Mouse (Mus musculus) heart, postnatal 0 days (tissue): ENCODE data around the gene Ubxn10. TPM values are rescaled to one million over a fixed set of nuclear protein-coding genes. Genes with fewer than 3 reads are reported as not detected.
A peak's percentile ranks its signal among the peaks of the same experiment; 100 is the strongest.

Experiments
- ATAC-seq: fragments of 200-750 bp; cut with Nextera tagmentation; 2 replicates; pipeline ENCODE4 v1.8.0; 2017; ENCODE audit warnings: low read depth, moderate number of reproducible peaks, moderate library complexity; ENCODE audit not compliant: insufficient read depth
- DNase-seq: peaks from one replicate; pipeline ENCODE4 v3.0.0-alpha.2; 2016; ENCODE audit warnings: low spot score
- H3K27ac ChIP-seq: fragments of 300-500 bp; sonication (generic); 2 replicates; pipeline ENCODE4 v1.5.1; 2014; ENCODE audit warnings: low read depth, mild to moderate bottlenecking
- H3K27me3 ChIP-seq: fragments of 300-500 bp; sonication (generic); 2 replicates; pipeline ENCODE4 v1.6.1; 2014; ENCODE audit warnings: low read length, mixed read lengths; ENCODE audit not compliant: control insufficient read depth, insufficient read depth
- H3K36me3 ChIP-seq: fragments of 300-500 bp; sonication (generic); replicated peaks from 2 replicates; pipeline ENCODE4 v1.6.1; 2014; ENCODE audit warnings: low read length, mixed read lengths; ENCODE audit not compliant: control insufficient read depth, insufficient read depth
- H3K4me1 ChIP-seq: fragments of 300-500 bp; sonication (generic); 2 replicates; pipeline ENCODE4 v1.6.1; 2014; ENCODE audit warnings: antibody characterized with exemption; ENCODE audit not compliant: control insufficient read depth, insufficient read depth
- H3K4me2 ChIP-seq: fragments of 300-500 bp; sonication (generic); 2 replicates; pipeline ENCODE4 v1.6.1; 2014; ENCODE audit warnings: low read depth, mild to moderate bottlenecking, low read length, moderate library complexity
- H3K4me3 ChIP-seq: fragments of 300-500 bp; sonication (generic); 2 replicates; pipeline ENCODE4 v1.5.1; 2014; ENCODE audit warnings: low read depth, low read length
- H3K9ac ChIP-seq: fragments of 300-500 bp; sonication (generic); replicated peaks from 2 replicates; pipeline ENCODE4 v1.6.1; 2014; ENCODE audit warnings: low read depth, low read length, mixed read lengths
- H3K9me3 ChIP-seq: fragments of 300-500 bp; sonication (generic); replicated peaks from 2 replicates; pipeline ENCODE4 v1.6.1; 2016; ENCODE audit warnings: low read length; ENCODE audit not compliant: control insufficient read depth
- CTCF ChIP-seq: IDR thresholded peaks from 2 replicates; pipeline ENCODE4 v1.5.1; 2016; ENCODE audit warnings: antibody characterized with exemption, control low read depth, low read depth
- EP300 ChIP-seq: IDR thresholded peaks from 2 replicates; pipeline ENCODE4 v1.6.1; 2016; ENCODE audit warnings: antibody characterized with exemption, low read depth
- WGBS: fragments of 180-500 bp; shearing (Covaris S2); extraction: QIAGEN DNeasy Blood & Tissue Kit; methylation state at CpG from one replicate; pipeline ENCODE4 v1.1.7; 2014; 5-methylcytosine and 5-hydroxymethylcytosine counted together
- polyA plus RNA-seq: library from polyadenylated mRNA; unstranded; fragments of >200 nt; fragmentation: Nextera tagmentation; extraction: Ambion mirVana; gene quantifications from 2 replicates; pipeline ENCODE4 v1.2.1, GENCODE M21; 2015
- total RNA-seq: library from RNA; depleted of rRNA; stranded (reverse); fragments of >200 nt; gene quantifications from 2 replicates; pipeline ENCODE4 v1.2.3, GENCODE M21; 2014; ENCODE audit warnings: low replicate concordance

The Ubxn10 gene
- total and polyA plus RNA-seq, 2 experiments from 2014 or later: 0.98 to 1.9 TPM

DNA sequence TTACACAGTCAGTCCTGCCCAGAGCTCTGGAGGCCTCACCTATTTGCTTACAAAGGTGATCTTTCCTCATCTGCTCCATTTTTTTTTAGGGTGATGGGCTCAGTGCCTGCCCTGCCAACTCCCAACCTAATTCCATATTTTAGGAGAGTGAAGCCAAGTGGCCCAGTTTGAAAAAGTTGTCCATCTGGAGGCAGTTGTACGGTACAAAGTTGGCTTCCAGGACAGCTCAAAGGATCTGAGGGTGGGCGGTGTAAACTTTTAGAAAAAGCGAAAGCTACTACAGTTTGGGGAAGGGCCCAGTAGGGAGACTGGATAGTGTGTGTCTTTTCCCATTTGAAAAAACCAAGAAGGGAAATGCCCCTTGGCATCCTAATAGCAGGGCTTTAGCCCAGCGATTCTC lies 2.1 kb downstream of the Ubxn10 start:
- Histone ChIP-seq H3K9me3 (no peaks in the 10 kb centered on the region), H3K4me3 (no peak overlapping the region), H3K9ac (no peak overlapping the region), H3K27me3 (peaks cover 9% of the 10 kb centered on the region; the same call in 1 of the 2 replicates), H3K27ac (no peak overlapping the region), H3K4me1 (no peaks in the 10 kb centered on the region), H3K36me3 (no peaks in the 10 kb centered on the region), H3K4me2 (no peak overlapping the region)
- 91% methylated on average over 4 of the region's 4 CpGs for WGBS
- DNase-seq: no peak
- ATAC-seq: no peak
- TF ChIP-seq EP300 (no peak), CTCF (no peak)

DNA sequence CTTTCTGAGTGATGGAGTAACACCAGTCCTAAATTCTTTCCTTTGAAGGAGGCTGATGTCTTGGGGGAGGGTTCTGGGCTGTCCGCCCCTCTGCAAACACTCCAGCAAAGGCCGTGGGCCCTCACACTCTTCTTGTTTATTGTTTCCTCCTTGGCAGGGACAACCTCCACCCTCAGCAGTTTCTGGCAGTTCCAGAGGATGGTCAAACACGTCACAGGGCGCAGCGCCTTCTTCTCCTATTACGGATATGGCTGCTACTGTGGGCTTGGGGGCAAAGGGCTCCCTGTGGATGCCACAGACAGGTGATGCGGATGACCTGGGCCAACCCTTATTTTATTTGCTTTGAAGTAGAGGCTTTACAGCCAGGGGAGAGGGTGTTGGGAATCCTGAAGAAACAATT lies 2.9 kb downstream of the Ubxn10 start:
- no peak overlapping the region for H3K27ac ChIP-seq
- H3K4me1 ChIP-seq: no peaks in the 10 kb centered on the region
- H3K9ac ChIP-seq: no peak overlapping the region
- no peak overlapping the region for H3K4me2 ChIP-seq
- DNase-seq (no peak), ATAC-seq (no peak)
- H3K27me3 ChIP-seq: peaks cover 9% of the 10 kb centered on the region; the same call in 1 of the 2 replicates
- 71% methylated on average over 7 of the region's 7 CpGs for whole genome bisulfite sequencing
- TF ChIP-seq CTCF (no peak), EP300 (no peak)
- H3K36me3 ChIP-seq: no peaks in the 10 kb centered on the region
- H3K9me3 ChIP-seq: no peaks in the 10 kb centered on the region
- H3K4me3 ChIP-seq: no peak overlapping the region

DNA sequence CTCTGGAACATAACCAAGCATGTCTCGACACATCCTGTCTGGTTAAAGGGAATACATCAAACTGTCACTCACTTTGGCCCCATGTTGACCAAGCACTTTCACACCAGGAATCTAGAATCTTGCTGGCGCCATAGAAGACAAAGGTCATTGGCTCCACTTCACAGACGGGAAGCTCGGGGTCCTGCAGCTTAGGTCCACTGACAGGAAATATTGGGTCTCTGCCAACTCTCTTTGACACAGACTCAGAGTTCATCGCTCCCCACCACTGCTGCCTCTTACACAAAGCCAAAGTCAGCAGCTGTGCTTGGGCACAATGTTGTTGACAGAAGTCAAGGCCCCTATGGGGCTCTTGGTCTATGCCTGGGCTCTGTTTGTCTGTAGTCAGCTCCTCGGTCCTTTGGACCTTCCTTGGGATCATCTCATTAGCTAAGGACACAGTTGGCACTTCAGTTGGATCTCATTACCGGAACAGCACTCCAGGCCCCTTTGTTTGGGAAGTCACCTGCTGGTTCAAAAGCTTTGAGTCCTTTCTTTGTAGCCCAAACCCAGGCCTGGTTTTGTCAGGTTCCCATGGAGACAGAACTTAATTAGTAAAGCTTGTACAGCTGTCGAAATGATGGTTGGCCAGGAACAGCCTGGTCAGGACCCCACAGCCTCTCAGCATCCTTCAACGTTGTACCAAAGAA lies 7.8 kb downstream of the Ubxn10 start:
- no peak overlapping the region for H3K4me2 ChIP-seq
- H3K27me3 ChIP-seq: peaks cover 9% of the 10 kb centered on the region; the same call in 1 of the 2 replicates
- DNase-seq (peak; percentile 6), ATAC-seq (no peak)
- TF ChIP-seq CTCF: no peak
- TF ChIP-seq EP300: no peak
- 34% methylated on average over 9 of the region's 9 CpGs for WGBS
- peaks cover 15% of the 10 kb centered on the region for H3K4me1 ChIP-seq
- no peak overlapping the region for H3K27ac ChIP-seq
- H3K4me3 ChIP-seq: no peak overlapping the region
- no peaks in the 10 kb centered on the region for H3K9me3 ChIP-seq
- H3K36me3 ChIP-seq: no peaks in the 10 kb centered on the region
- no peak overlapping the region for H3K9ac ChIP-seq

DNA sequence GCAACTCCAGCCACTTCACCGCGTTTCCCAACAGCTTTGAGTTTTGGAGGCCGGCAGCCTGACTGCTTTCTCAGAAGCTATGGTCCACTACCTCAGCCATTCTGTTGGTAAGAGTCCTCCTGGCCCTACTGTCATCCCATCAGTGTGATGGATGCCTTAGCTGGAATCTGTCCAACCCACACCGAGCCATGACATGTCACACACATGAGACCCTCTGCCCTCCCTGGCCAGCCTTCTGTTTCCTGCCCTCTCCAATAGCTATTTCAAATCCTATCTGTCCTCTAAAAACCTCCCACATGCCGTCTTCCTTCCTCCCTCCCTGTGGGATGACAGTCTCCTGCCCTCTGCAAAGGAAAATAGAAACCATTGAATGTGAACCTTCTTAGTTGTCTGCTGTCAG lies 11.2 kb downstream of the Ubxn10 start:
- Histone ChIP-seq H3K4me1 (peaks cover 28% of the 10 kb centered on the region), H3K27ac (peak overlapping the region; percentile 57), H3K9ac (no peak overlapping the region), H3K4me2 (no peak overlapping the region), H3K4me3 (no peak overlapping the region), H3K27me3 (peaks cover 7% of the 10 kb centered on the region; the same call in 1 of the 2 replicates), H3K9me3 (no peaks in the 10 kb centered on the region), H3K36me3 (no peaks in the 10 kb centered on the region)
- ATAC-seq (no peak), DNase-seq (no peak)
- TF ChIP-seq CTCF: no peak
- TF ChIP-seq EP300: no peak
- 64% methylated on average over 5 of the region's 5 CpGs for WGBS

DNA sequence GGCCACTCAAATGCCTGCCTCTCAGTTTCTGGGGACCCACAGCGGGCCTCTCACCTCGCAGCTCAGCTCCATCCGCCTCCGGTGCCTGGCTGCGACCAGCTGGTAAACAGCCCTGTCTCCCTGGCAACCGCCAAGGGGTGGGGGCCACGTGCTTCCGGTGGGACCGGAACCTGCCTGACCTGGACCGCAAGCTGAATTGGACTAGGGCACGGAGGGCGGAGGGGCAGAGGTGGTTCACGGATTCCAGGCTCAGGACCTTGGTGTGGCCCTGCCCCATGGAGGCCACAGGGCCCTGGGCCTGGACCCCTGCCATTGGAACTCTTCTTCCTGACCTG lies 11.9 kb downstream of the Ubxn10 start:
- H3K9me3 ChIP-seq: no peaks in the 10 kb centered on the region
- peak overlapping the region; percentile 57 for H3K27ac ChIP-seq
- H3K9ac ChIP-seq: no peak overlapping the region
- TF ChIP-seq EP300 (no peak; the same call in 1 of the 2 replicates), CTCF (no peak)
- WGBS: 7% methylated on average over 13 of the region's 13 CpGs
- no peaks in the 10 kb centered on the region for H3K36me3 ChIP-seq
- DNase-seq (peak; percentile 16), ATAC-seq (peak; percentile 71)
- peak overlapping the region; percentile 5; the same call in 1 of the 2 replicates for H3K4me3 ChIP-seq
- peaks cover 13% of the 10 kb centered on the region; the same call in 1 of the 2 replicates for H3K27me3 ChIP-seq
- peak overlapping the region; percentile 45 for H3K4me2 ChIP-seq
- peaks cover 28% of the 10 kb centered on the region for H3K4me1 ChIP-seq
